Comparison of ENCODE assay signal across 16 mouse cellular contexts in the genomic region with DNA sequence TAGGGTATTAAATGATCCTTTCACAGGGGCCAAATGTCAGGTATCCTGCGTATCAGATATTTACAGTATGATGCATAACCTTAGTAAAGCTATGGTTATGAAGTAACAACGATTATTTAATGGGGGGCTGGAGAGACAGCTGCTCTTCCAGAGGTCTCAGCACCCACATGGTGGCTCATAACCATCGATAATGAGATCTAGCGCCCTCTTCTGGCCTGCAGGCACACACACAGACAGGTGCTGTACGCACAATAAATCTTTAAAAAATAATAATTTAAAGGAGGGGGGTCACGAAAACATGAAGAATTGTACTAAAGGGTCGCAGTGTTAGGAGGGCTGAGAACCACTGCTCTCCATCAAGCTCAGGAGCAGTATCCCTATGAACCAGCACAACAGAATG. TPM values are rescaled to one million over a fixed set of nuclear protein-coding genes. Genes with fewer than 3 reads are reported as not detected.
DNase-seq lines count a peak whose midpoint lies in the region; ATAC-seq and TF ChIP-seq lines count a peak whose summit lies in the region.
"Had no signal": no experiment of that assay in that cellular context is flagged by ENCODE, and none has a peak within 500 bp of the region (broad histone marks: within the 10 kb centered on the region; RNA-seq: fewer than 3 reads in every experiment).

No protein-coding gene starts in this region.

- H3K9me3 ChIP-seq in kidney, postnatal 0 days (replicated peaks; ENCODE audit: low read length) = no peaks in the 10 kb centered on the region
- no peaks in the 10 kb centered on the region for H3K9me3 ChIP-seq in kidney, embryonic 15.5 days (replicated peaks)
- H3K9me3 ChIP-seq in neural tube, embryonic 15.5 days (replicated peaks) = no peaks in the 10 kb centered on the region
- H3K9me3 ChIP-seq: embryonic facial prominence, embryonic 12.5 days; forebrain, embryonic 12.5 days; megakaryocyte, embryonic 14.5 days had no signal

- no peaks in the 10 kb centered on the region for H3K27me3 ChIP-seq in kidney, postnatal 0 days (ENCODE audit: insufficient read depth, low read length)
- H3K27me3 ChIP-seq in kidney, embryonic 15.5 days = no peaks in the 10 kb centered on the region
- H3K27me3 ChIP-seq in neural tube, embryonic 15.5 days (replicated peaks) = no peaks in the 10 kb centered on the region
- H3K27me3 ChIP-seq: embryonic facial prominence, embryonic 12.5 days; forebrain, embryonic 12.5 days; megakaryocyte, embryonic 14.5 days had no signal

- no peak overlapping the region for H3K4me3 ChIP-seq in kidney, postnatal 0 days (replicated peaks; ENCODE audit: low read depth, low read length)
- no peak overlapping the region for H3K4me3 ChIP-seq in kidney, embryonic 15.5 days (replicated peaks)
- H3K4me3 ChIP-seq in bone marrow macrophage, adult 2 months (ENCODE audit: insufficient read depth, low read length) = no peak overlapping the region
- H3K4me3 ChIP-seq in neural tube, embryonic 15.5 days (replicated peaks) = no peak overlapping the region
- H3K4me3 ChIP-seq: embryonic facial prominence, embryonic 12.5 days; forebrain, embryonic 12.5 days; megakaryocyte, embryonic 14.5 days; myocyte had no signal

- DNase-seq in kidney, postnatal 0 days (ENCODE audit: low spot score) = no peak
- peak; percentile 50 for DNase-seq in thymus, postnatal 4 days
- DNase-seq in thymus, postnatal 36 days = no peak
- DNase-seq: lung, adult 18-20 months; thymus, adult 2 months had no signal

- peak; percentile 39; the same call in 1 of the 2 replicates for TF ChIP-seq CTCF in kidney, postnatal 0 days (IDR thresholded peaks at IDR 0.05; ENCODE audit: low read depth)
- peak; percentile 51; the same call in 1 of the 2 replicates for TF ChIP-seq CTCF in bone marrow macrophage, adult 2 months (IDR thresholded peaks at IDR 0.05; ENCODE audit: low read depth, low read length)

- H3K36me3 ChIP-seq in kidney, postnatal 0 days (ENCODE audit: insufficient read depth, low read length) = peaks cover 24% of the 10 kb centered on the region
- peaks cover 55% of the 10 kb centered on the region for H3K36me3 ChIP-seq in kidney, embryonic 15.5 days
- peaks cover 28% of the 10 kb centered on the region for H3K36me3 ChIP-seq in neural tube, embryonic 15.5 days

- TF ChIP-seq POLR2A in bone marrow macrophage, adult 2 months (IDR thresholded peaks at IDR 0.05; ENCODE audit: borderline replicate concordance, low read depth, low read length) = no peak

- no peak for ATAC-seq in kidney, postnatal 0 days (replicated peaks; ENCODE audit: low FRiP score, low read depth)
- no peak for ATAC-seq in kidney, embryonic 15.5 days (replicated peaks; ENCODE audit: low FRiP score)
- no peak for ATAC-seq in neural tube, embryonic 15.5 days (ENCODE audit: low FRiP score)
- ATAC-seq in monocyte, adult 5-6 weeks (replicated peaks; ENCODE audit: insufficient number of reproducible peaks, low FRiP score, low TSS enrichment, poor library complexity, severe bottlenecking) = no peak

- H3K27ac ChIP-seq in kidney, postnatal 0 days = no peak overlapping the region
- H3K27ac ChIP-seq in kidney, embryonic 15.5 days = no peak overlapping the region
- H3K27ac ChIP-seq in bone marrow macrophage, adult 2 months (ENCODE audit: insufficient read depth, low read depth, low read length) = no peak overlapping the region
- no peak overlapping the region for H3K27ac ChIP-seq in neural tube, embryonic 15.5 days (replicated peaks)
- H3K27ac ChIP-seq: embryonic facial prominence, embryonic 12.5 days; forebrain, embryonic 12.5 days had no signal

- no peak overlapping the region for H3K9ac ChIP-seq in kidney, postnatal 0 days (ENCODE audit: low read depth, low read length)
- H3K9ac ChIP-seq in kidney, embryonic 15.5 days = no peak overlapping the region
- H3K9ac ChIP-seq in neural tube, embryonic 15.5 days (replicated peaks) = no peak overlapping the region
- H3K9ac ChIP-seq: embryonic facial prominence, embryonic 12.5 days; forebrain, embryonic 12.5 days had no signal

- no peaks in the 10 kb centered on the region for H3K4me1 ChIP-seq in kidney, postnatal 0 days (replicated peaks; ENCODE audit: insufficient read depth, low read length)
- H3K4me1 ChIP-seq in kidney, embryonic 15.5 days = peaks cover 16% of the 10 kb centered on the region
- 0 out of 2 replicates have a peak, but pooled peaks cover 2% of the 10 kb centered on the region for H3K4me1 ChIP-seq in bone marrow macrophage, adult 2 months (ENCODE audit: control insufficient read depth, insufficient read depth, low read length)
- H3K4me1 ChIP-seq in neural tube, embryonic 15.5 days = peaks cover 15% of the 10 kb centered on the region

- WGBS in kidney, postnatal 0 days = 93% methylated on average over 7 of the region's 7 CpGs
- WGBS in kidney, embryonic 15.5 days = 90% methylated on average over 7 of the region's 7 CpGs
- 92% methylated on average over 7 of the region's 7 CpGs for WGBS in neural tube, embryonic 15.5 days

- H3K4me2 ChIP-seq in kidney, postnatal 0 days (ENCODE audit: low read length) = no peak overlapping the region
- H3K4me2 ChIP-seq in kidney, embryonic 15.5 days = no peak overlapping the region
- no peak overlapping the region for H3K4me2 ChIP-seq in neural tube, embryonic 15.5 days
- H3K4me2 ChIP-seq: embryonic facial prominence, embryonic 12.5 days; forebrain, embryonic 12.5 days had no signal

RNA-seq across cellular contexts. Expression of a gene that starts 4.4 kb away (rescaled TPM):
- 49.0 and 52.1 TPM in 2 replicates for polyA plus RNA-seq in kidney, postnatal 0 days (2015; fragmentation: Nextera tagmentation; extraction: Ambion mirVana)
- 78.7 and 83.4 TPM in 2 replicates for polyA plus RNA-seq in kidney, embryonic 15.5 days (2015; fragmentation: Nextera tagmentation; extraction: Ambion mirVana)
- 41.2 and 41.7 TPM in 2 replicates for polyA plus RNA-seq in bone marrow macrophage, adult 2 months (2012; ENCODE audit: insufficient read depth, insufficient read length, missing spikeins)
- polyA plus RNA-seq in neural tube, embryonic 15.5 days (2015; fragmentation: Nextera tagmentation; extraction: Ambion mirVana) = 56.8 and 63.6 TPM in 2 replicates
- total RNA-seq in monocyte, adult 5-6 weeks (2017) = 72.7 to 88.8 TPM (median 87.7 TPM) in 3 replicates

RNA-seq across cellular contexts. Expression of a gene that starts 31.2 kb away (rescaled TPM):
- polyA plus RNA-seq in kidney, postnatal 0 days (2015; fragmentation: Nextera tagmentation; extraction: Ambion mirVana) = 8.7 and 10.0 TPM in 2 replicates
- 10.5 TPM in 2 replicates for polyA plus RNA-seq in kidney, embryonic 15.5 days (2015; fragmentation: Nextera tagmentation; extraction: Ambion mirVana)
- polyA plus RNA-seq in bone marrow macrophage, adult 2 months (2012; ENCODE audit: insufficient read depth, insufficient read length, missing spikeins) = 3.3 and 3.4 TPM in 2 replicates
- polyA plus RNA-seq in neural tube, embryonic 15.5 days (2015; fragmentation: Nextera tagmentation; extraction: Ambion mirVana) = 2.4 and 4.3 TPM in 2 replicates
- total RNA-seq in monocyte, adult 5-6 weeks (2017) = 18.7 to 46.1 TPM (median 31.6 TPM) in 3 replicates

RNA-seq across cellular contexts. Expression of a gene that starts 44.3 kb away (rescaled TPM):
- polyA plus RNA-seq in kidney, postnatal 0 days (2015; fragmentation: Nextera tagmentation; extraction: Ambion mirVana) = 0.09 TPM in 1 of 2 replicates, not detected in the other
- polyA plus RNA-seq in kidney, embryonic 15.5 days (2015; fragmentation: Nextera tagmentation; extraction: Ambion mirVana) = 0.17 TPM in 1 of 2 replicates, not detected in the other
- not detected in 2 replicates for polyA plus RNA-seq in bone marrow macrophage, adult 2 months (2012; ENCODE audit: insufficient read depth, insufficient read length, missing spikeins)
- polyA plus RNA-seq in neural tube, embryonic 15.5 days (2015; fragmentation: Nextera tagmentation; extraction: Ambion mirVana) = 0.20 TPM in 1 of 2 replicates, not detected in the other
- 0.87 TPM in 1 of 3 replicates, not detected in the others for total RNA-seq in monocyte, adult 5-6 weeks (2017)
- total RNA-seq: heart, adult 8-10 months; heart, postnatal 25 days; left cerebral cortex, postnatal 14 days had no signal
